Mouse (Mus musculus): Measurements from ENCODE around the gene Myoz1.

- no peak for TF ChIP-seq CTCF (IDR thresholded peaks at IDR 0.05; ENCODE audit: low read depth, low read length)
- TF ChIP-seq POLR2A (IDR thresholded peaks at IDR 0.05; ENCODE audit: insufficient read depth, low read length), result no peak
- no peak for TF ChIP-seq EP300 (IDR thresholded peaks at IDR 0.05; ENCODE audit: insufficient read depth, low read depth, low read length)
Measured at GRCm38 (mm10) chr14:20677906-20678305, 21.6 kb upstream of the Myoz1 start.
